Mouse (Mus musculus) lung, embryonic 14.5 days (tissue): ENCODE data around the gene Etfdh. TPM values are rescaled to one million over a fixed set of nuclear protein-coding genes. Genes with fewer than 3 reads are reported as not detected.
A peak's percentile ranks its signal among the peaks of the same experiment; 100 is the strongest.
"Not testable (repeated sequence)": the region's sequence is repeated elsewhere in the genome, so short reads cannot be mapped to it uniquely, and the experiment has no call there.

Experiments used
- ATAC-seq: fragments of 200-750 bp; cut with Nextera tagmentation; 2 replicates; pipeline ENCODE4 v1.8.0; 2017; ENCODE audit warnings: mild to moderate bottlenecking, moderate TSS enrichment, moderate library complexity; ENCODE audit not compliant: insufficient read depth
- DNase-seq: peaks from one replicate; pipeline ENCODE4 v3.0.0-alpha.2; 2015
- H3K27ac ChIP-seq: fragments of 300-500 bp; sonication (generic); 2 replicates; pipeline ENCODE4 v1.5.1; 2014; ENCODE audit warnings: low read depth, mild to moderate bottlenecking, moderate library complexity
- H3K27me3 ChIP-seq: fragments of 300-500 bp; sonication (generic); 2 replicates; pipeline ENCODE4 v1.6.1; 2014; ENCODE audit warnings: low read length, control low read depth; ENCODE audit not compliant: insufficient read depth
- H3K36me3 ChIP-seq: fragments of 300-500 bp; sonication (generic); 2 replicates; pipeline ENCODE4 v1.6.1; 2014; ENCODE audit warnings: control low read depth; ENCODE audit not compliant: insufficient read depth
- H3K4me1 ChIP-seq: fragments of 300-500 bp; sonication (generic); 2 replicates; pipeline ENCODE4 v1.6.1; 2014; ENCODE audit warnings: antibody characterized with exemption, control low read depth; ENCODE audit not compliant: insufficient read depth
- H3K4me2 ChIP-seq: fragments of 300-500 bp; sonication (generic); 2 replicates; pipeline ENCODE4 v1.6.1; 2014; ENCODE audit warnings: mild to moderate bottlenecking
- H3K4me3 ChIP-seq: fragments of 300-500 bp; sonication (generic); 2 replicates; pipeline ENCODE4 v1.5.1; 2014; ENCODE audit warnings: low read depth, low read length
- H3K9ac ChIP-seq: fragments of 300-500 bp; sonication (generic); 2 replicates; pipeline ENCODE4 v1.6.1; 2014
- H3K9me3 ChIP-seq: fragments of 300-500 bp; sonication (generic); 2 replicates; pipeline ENCODE4 v1.6.1; 2016; ENCODE audit warnings: low read depth, low read length, control low read depth
- CTCF ChIP-seq: IDR thresholded peaks from 2 replicates; pipeline ENCODE4 v1.5.1; 2016; ENCODE audit warnings: antibody characterized with exemption, low read depth
- WGBS: fragments of 180-500 bp; shearing (Covaris S2); extraction: QIAGEN DNeasy Blood & Tissue Kit; methylation state at CpG from one replicate; pipeline ENCODE4 v1.1.7; 2014; 5-methylcytosine and 5-hydroxymethylcytosine counted together
- polyA plus RNA-seq: library from polyadenylated mRNA; unstranded; fragments of >200 nt; fragmentation: Nextera tagmentation; extraction: Ambion mirVana; gene quantifications from 2 replicates; pipeline ENCODE4 v1.2.1, GENCODE M21; 2014

Gene Etfdh
- polyA plus RNA-seq, 1 experiment from 2014 or later, result 48.1 TPM

GRCm38 (mm10) chr3:79577606-79578005 lies 51.7 kb downstream of the Etfdh start:
- 73% methylated on average over 6 of the region's 6 CpGs for WGBS

GRCm38 (mm10) chr3:79576865-79577264 lies 52.4 kb downstream of the Etfdh start:
- ATAC-seq (peak; percentile 30; the same call in 1 of the 2 replicates), DNase-seq (peak; percentile 29)
- Histone ChIP-seq H3K9me3 (no peaks in the 10 kb centered on the region), H3K9ac (no peak overlapping the region), H3K27me3 (no peaks in the 10 kb centered on the region), H3K36me3 (no peaks in the 10 kb centered on the region), H3K4me1 (no peaks in the 10 kb centered on the region), H3K4me3 (no peak overlapping the region), H3K4me2 (peak overlapping the region; percentile 43), H3K27ac (no peak overlapping the region)
- no peak for TF ChIP-seq CTCF
- 19% methylated on average over 5 of the region's 5 CpGs for WGBS

More at GRCm38 (mm10) chr3:79577606-79578005, 51.7 kb downstream of the Etfdh start:
- TF ChIP-seq CTCF, result no peak
- no peak overlapping the region for H3K9ac ChIP-seq
- no peaks in the 10 kb centered on the region for H3K4me1 ChIP-seq
- H3K36me3 ChIP-seq, result no peaks in the 10 kb centered on the region
- H3K27me3 ChIP-seq, result no peaks in the 10 kb centered on the region
- no peak overlapping the region for H3K4me2 ChIP-seq
- H3K9me3 ChIP-seq, result no peaks in the 10 kb centered on the region
- no peak for ATAC-seq
- DNase-seq, result no peak
- H3K4me3 ChIP-seq, result no peak overlapping the region
- no peak overlapping the region for H3K27ac ChIP-seq

- WGBS, result 9% methylated on average over 3 of the region's 3 CpGs
Measured at GRCm38 (mm10) chr3:79576468-79576816, 52.9 kb downstream of the Etfdh start.

GRCm38 (mm10) chr3:79575576-79576467 lies 53.5 kb downstream of the Etfdh start:
- no peak overlapping the region for H3K4me3 ChIP-seq
- 36% methylated on average over 10 of the region's 10 CpGs for WGBS
- ATAC-seq, result peak; percentile 81
- no peak overlapping the region for H3K9ac ChIP-seq
- no peaks in the 10 kb centered on the region for H3K27me3 ChIP-seq
- H3K36me3 ChIP-seq, result no peaks in the 10 kb centered on the region
- peak; percentile 65 for DNase-seq
- no peak for TF ChIP-seq CTCF
- H3K4me1 ChIP-seq, result no peaks in the 10 kb centered on the region
- H3K4me2 ChIP-seq, result peak overlapping the region; percentile 43
- no peak overlapping the region for H3K27ac ChIP-seq
- H3K9me3 ChIP-seq, result no peaks in the 10 kb centered on the region

More at GRCm38 (mm10) chr3:79576468-79576816, 52.9 kb downstream of the Etfdh start:
- ATAC-seq (peak; percentile 45), DNase-seq (no peak)
- H3K4me2 ChIP-seq, result peak overlapping the region; percentile 43
- no peak overlapping the region for H3K9ac ChIP-seq
- no peaks in the 10 kb centered on the region for H3K36me3 ChIP-seq
- no peaks in the 10 kb centered on the region for H3K27me3 ChIP-seq
- no peak overlapping the region for H3K4me3 ChIP-seq
- no peaks in the 10 kb centered on the region for H3K9me3 ChIP-seq
- TF ChIP-seq CTCF, result no peak
- H3K27ac ChIP-seq, result no peak overlapping the region
- H3K4me1 ChIP-seq, result no peaks in the 10 kb centered on the region

GRCm38 (mm10) chr3:79574336-79574735 lies 55.0 kb downstream of the Etfdh start:
- H3K27me3 ChIP-seq, result no peaks in the 10 kb centered on the region
- 67% methylated on average over 3 of the region's 3 CpGs for WGBS
- H3K9me3 ChIP-seq, result no peaks in the 10 kb centered on the region
- no peak overlapping the region for H3K9ac ChIP-seq
- H3K4me1 ChIP-seq, result no peaks in the 10 kb centered on the region
- no peaks in the 10 kb centered on the region for H3K36me3 ChIP-seq
- no peak overlapping the region for H3K27ac ChIP-seq
- H3K4me3 ChIP-seq, result no peak overlapping the region
- H3K4me2 ChIP-seq, result no peak overlapping the region
- DNase-seq, result no peak
- no peak for ATAC-seq
- TF ChIP-seq CTCF, result no peak

GRCm38 (mm10) chr3:79573376-79573775 lies 55.9 kb downstream of the Etfdh start:
- not testable (repeated sequence) for H3K36me3 ChIP-seq, H3K4me1 ChIP-seq, H3K4me2 ChIP-seq, H3K9me3 ChIP-seq, H3K27ac ChIP-seq, DNase-seq, ATAC-seq, H3K27me3 ChIP-seq, H3K9ac ChIP-seq, H3K4me3 ChIP-seq
- 92% methylated on average over 5 of the region's 5 CpGs for WGBS

GRCm38 (mm10) chr3:79572399-79572798 lies 56.9 kb downstream of the Etfdh start:
- DNase-seq (no peak), ATAC-seq (no peak)
- 61% methylated on average over 3 of the region's 3 CpGs for WGBS
- TF ChIP-seq CTCF, result no peak
- no peaks in the 10 kb centered on the region for H3K36me3 ChIP-seq
- no peaks in the 10 kb centered on the region for H3K27me3 ChIP-seq
- no peak overlapping the region for H3K4me3 ChIP-seq
- no peak overlapping the region for H3K27ac ChIP-seq
- H3K9ac ChIP-seq, result no peak overlapping the region
- 0 out of 2 replicates have a peak, but pooled peaks cover 3% of the 10 kb centered on the region for H3K4me1 ChIP-seq
- no peak overlapping the region for H3K4me2 ChIP-seq
- H3K9me3 ChIP-seq, result no peaks in the 10 kb centered on the region
